Comparison of ENCODE assay signal across 8 mouse cellular contexts in the genomic region with DNA sequence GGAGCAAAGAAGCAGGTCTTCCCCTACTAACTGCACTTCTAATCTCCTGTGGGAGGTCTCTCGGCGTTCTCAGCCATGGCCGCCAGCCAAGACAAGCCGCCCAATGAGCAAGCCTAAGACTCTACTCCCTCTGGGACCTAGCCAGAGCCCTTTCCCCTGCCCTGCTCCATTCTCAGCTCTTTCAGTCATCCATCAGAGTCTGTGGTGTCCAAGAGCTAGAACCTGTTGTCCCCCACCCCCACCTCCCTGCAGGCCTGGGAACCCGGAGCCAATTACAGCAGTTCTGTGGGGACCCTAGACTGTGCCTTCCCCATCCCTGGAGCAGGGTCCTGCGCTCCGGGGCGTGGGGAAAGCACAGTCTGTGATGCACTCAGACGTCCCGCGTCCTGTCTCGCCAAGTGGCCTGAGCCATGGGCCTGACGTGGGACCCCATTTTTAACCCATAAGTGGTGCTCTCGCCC. TPM values are rescaled to one million over a fixed set of nuclear protein-coding genes. Genes with fewer than 3 reads are reported as not detected.
A peak's percentile ranks its signal among the peaks of the same experiment; 100 is the strongest.
DNase-seq lines count a peak whose midpoint lies in the region; ATAC-seq lines count a peak whose summit lies in the region.

No protein-coding gene starts in this region.

- H3K9me3 ChIP-seq in hindbrain, embryonic 16.5 days (ENCODE audit: control insufficient read depth, low read length), result no peaks in the 10 kb centered on the region

- H3K4me3 ChIP-seq in hindbrain, embryonic 16.5 days (ENCODE audit: low read length), result peak overlapping the region; percentile 40

- H3K27me3 ChIP-seq in hindbrain, embryonic 16.5 days (replicated peaks; ENCODE audit: control insufficient read depth, insufficient read depth, low read length), result no peaks in the 10 kb centered on the region

- 13% methylated on average over 13 of the region's 14 CpGs for WGBS in hindbrain, embryonic 16.5 days

- intact Hi-C loops in gastrocnemius, postnatal 14 days (cut with DNase I; ENCODE audit: low total_unique reads), result no loop called here
- intact Hi-C loops in left cerebral cortex, postnatal 10 days (cut with DNase I), result no loop called here

- peaks cover 2% of the 10 kb centered on the region; the same call in 1 of the 2 replicates for H3K4me1 ChIP-seq in hindbrain, embryonic 16.5 days (ENCODE audit: control insufficient read depth, insufficient read depth, low read depth, low read length)

- peak; percentile 84 for DNase-seq in adrenal gland, postnatal 10 days
- peak; percentile 49 for DNase-seq in embryo, embryonic 10.5 days (ENCODE audit: low spot score)
- DNase-seq in gastrocnemius, postnatal 14 days, result peak; percentile 57
- DNase-seq in left cerebral cortex, postnatal 10 days (ENCODE audit: extremely low spot score in 1 of 2, low spot score in 2 of 2), result peak; percentile 60 to 83
- peak; percentile 44 for DNase-seq in lung, postnatal 36 days
- peak; percentile 51 to 54 for DNase-seq in right cerebral cortex, adult 2 months (ENCODE audit: low spot score in 2 of 2)
- DNase-seq in thymus, postnatal 25 days, result no peak

- no peaks in the 10 kb centered on the region for H3K36me3 ChIP-seq in hindbrain, embryonic 16.5 days (ENCODE audit: control insufficient read depth, insufficient read depth, low read length)

- H3K4me2 ChIP-seq in hindbrain, embryonic 16.5 days (ENCODE audit: low read length), result peak overlapping the region; percentile 75

- H3K9ac ChIP-seq in hindbrain, embryonic 16.5 days (ENCODE audit: low read depth, low read length), result peak overlapping the region; percentile 58

- no peak overlapping the region for H3K27ac ChIP-seq in hindbrain, embryonic 16.5 days (ENCODE audit: low read depth, low read length)

- peak; percentile 93 for ATAC-seq in hindbrain, embryonic 16.5 days

RNA-seq across cellular contexts. Expression of a gene that starts 15.9 kb away (rescaled TPM):
- total RNA-seq in adrenal gland, postnatal 10 days (2021), result 10 to 100 TPM; 34.4 to 35.1 TPM
- total RNA-seq in gastrocnemius, postnatal 14 days (2021), result 10 to 100 TPM; 18.6 to 21.2 TPM
- 53.1 and 56.0 TPM in 2 replicates for polyA plus RNA-seq in hindbrain, embryonic 16.5 days (2015; fragmentation: Nextera tagmentation; extraction: Ambion mirVana)
- total RNA-seq in left cerebral cortex, postnatal 10 days (2021), result 10 to 100 TPM; 23.4 TPM

RNA-seq across cellular contexts. Expression of a gene that starts 49.6 kb away (rescaled TPM):
- total RNA-seq in adrenal gland, postnatal 10 days (2021), result 10 to 100 TPM in 1 of 2 experiments, 1 to 10 TPM in 1; 8.9 to 14.3 TPM
- 1 to 10 TPM; 2.0 to 2.2 TPM for total RNA-seq in gastrocnemius, postnatal 14 days (2021)
- 5.9 and 6.0 TPM in 2 replicates for polyA plus RNA-seq in hindbrain, embryonic 16.5 days (2015; fragmentation: Nextera tagmentation; extraction: Ambion mirVana)
- 1 to 10 TPM; 7.7 to 7.8 TPM for total RNA-seq in left cerebral cortex, postnatal 10 days (2021)
